ENCODE assay signal across 11 mouse cellular contexts in genomic region chr12:110497485-110497884, GRCm38 (mm10). TPM values are rescaled to one million over a fixed set of nuclear protein-coding genes. Genes with fewer than 3 reads are reported as not detected.
A peak's percentile ranks its signal among the peaks of the same experiment; 100 is the strongest.
DNase-seq lines count a peak whose midpoint lies in the region; ATAC-seq and TF ChIP-seq lines count a peak whose summit lies in the region.
"Had no signal": no experiment of that assay in that cellular context is flagged by ENCODE, and none has a peak within 500 bp of the region (broad histone marks: within the 10 kb centered on the region; RNA-seq: fewer than 3 reads in every experiment).

No protein-coding gene starts in this region.

- peaks cover 51% of the 10 kb centered on the region for H3K4me1 ChIP-seq in heart, embryonic 11.5 days (ENCODE audit: control insufficient read depth, insufficient read depth, low read length)
- peaks cover 14% of the 10 kb centered on the region for H3K4me1 ChIP-seq in lung, postnatal 0 days (ENCODE audit: insufficient read depth, low read depth, low read length)
- peaks cover 35% of the 10 kb centered on the region for H3K4me1 ChIP-seq in stomach, embryonic 16.5 days (ENCODE audit: control insufficient read depth, insufficient read depth, low read length)
- peaks cover 6% of the 10 kb centered on the region for H3K4me1 ChIP-seq in hindbrain, embryonic 16.5 days (ENCODE audit: control insufficient read depth, insufficient read depth, low read depth, low read length)

- 0 out of 2 replicates have a peak overlapping the region, but pooled peaks have one; percentile 30 for H3K9ac ChIP-seq in heart, embryonic 11.5 days (ENCODE audit: low read depth, low read length)
- no peak overlapping the region for H3K9ac ChIP-seq in lung, postnatal 0 days (replicated peaks; ENCODE audit: low read depth)
- H3K9ac ChIP-seq in stomach, embryonic 16.5 days (ENCODE audit: low read length) = peak overlapping the region; percentile 34; the same call in 1 of the 2 replicates
- no peak overlapping the region for H3K9ac ChIP-seq in hindbrain, embryonic 16.5 days (ENCODE audit: low read depth, low read length)

- 48% methylated on average over 8 of the region's 8 CpGs for WGBS in heart, embryonic 11.5 days (ENCODE audit: insufficient replicate concordance)
- 56% methylated on average over 8 of the region's 8 CpGs for WGBS in lung, postnatal 0 days
- WGBS in stomach, embryonic 16.5 days = 53% methylated on average over 8 of the region's 8 CpGs
- 89% methylated on average over 8 of the region's 8 CpGs for WGBS in hindbrain, embryonic 16.5 days

- no peak for TF ChIP-seq EP300 in lung, postnatal 0 days (IDR thresholded peaks at IDR 0.05)

- DNase-seq in heart, postnatal 25 days (ENCODE audit: low spot score) = no peak
- DNase-seq in lung, postnatal 0 days (ENCODE audit: low spot score) = no peak
- no peak for DNase-seq in lung, postnatal 25 days (ENCODE audit: low spot score)
- peak; percentile 47 for DNase-seq in adrenal gland, postnatal 25 days
- no peak for DNase-seq in gastrocnemius, postnatal 10 days
- DNase-seq: gastrocnemius, postnatal 25 days; lung, postnatal 36 days had no signal

- H3K9me3 ChIP-seq in heart, embryonic 11.5 days (replicated peaks; ENCODE audit: control insufficient read depth, low read length) = no peaks in the 10 kb centered on the region
- no peaks in the 10 kb centered on the region for H3K9me3 ChIP-seq in lung, postnatal 0 days (ENCODE audit: low read length)
- no peaks in the 10 kb centered on the region for H3K9me3 ChIP-seq in stomach, embryonic 16.5 days (replicated peaks; ENCODE audit: control insufficient read depth, low read length)
- no peaks in the 10 kb centered on the region for H3K9me3 ChIP-seq in hindbrain, embryonic 16.5 days (ENCODE audit: control insufficient read depth, low read length)
- H3K9me3 ChIP-seq: G1E had no signal

- no peak overlapping the region for H3K4me3 ChIP-seq in heart, embryonic 11.5 days (ENCODE audit: low read depth, low read length)
- H3K4me3 ChIP-seq in lung, postnatal 0 days (ENCODE audit: low read depth, low read length) = no peak overlapping the region
- H3K4me3 ChIP-seq in stomach, embryonic 16.5 days (replicated peaks; ENCODE audit: low read length) = no peak overlapping the region
- H3K4me3 ChIP-seq in hindbrain, embryonic 16.5 days (ENCODE audit: low read length) = no peak overlapping the region

- no peaks in the 10 kb centered on the region for H3K27me3 ChIP-seq in heart, embryonic 11.5 days (ENCODE audit: control insufficient read depth, insufficient read depth, low read length)
- H3K27me3 ChIP-seq in lung, postnatal 0 days (replicated peaks; ENCODE audit: insufficient read depth, low read length) = no peaks in the 10 kb centered on the region
- H3K27me3 ChIP-seq in stomach, embryonic 16.5 days (ENCODE audit: control insufficient read depth, insufficient read depth, low read length) = no peaks in the 10 kb centered on the region
- H3K27me3 ChIP-seq in hindbrain, embryonic 16.5 days (replicated peaks; ENCODE audit: control insufficient read depth, insufficient read depth, low read length) = no peaks in the 10 kb centered on the region

- H3K27ac ChIP-seq in heart, embryonic 11.5 days (ENCODE audit: low read depth, low read length) = 0 out of 2 replicates have a peak overlapping the region, but pooled peaks have one; percentile 36
- H3K27ac ChIP-seq in lung, postnatal 0 days (ENCODE audit: low read length) = 0 out of 2 replicates have a peak overlapping the region, but pooled peaks have one; percentile 83
- peak overlapping the region; percentile 89 for H3K27ac ChIP-seq in stomach, embryonic 16.5 days (ENCODE audit: low read length)
- no peak overlapping the region for H3K27ac ChIP-seq in hindbrain, embryonic 16.5 days (ENCODE audit: low read depth, low read length)

- no peak for ATAC-seq in heart, embryonic 11.5 days (replicated peaks; ENCODE audit: insufficient number of reproducible peaks, low FRiP score, low TSS enrichment)
- ATAC-seq in lung, postnatal 0 days = no peak
- ATAC-seq in stomach, embryonic 16.5 days (ENCODE audit: insufficient read depth, low FRiP score) = no peak
- no peak for ATAC-seq in hindbrain, embryonic 16.5 days

- H3K4me2 ChIP-seq in heart, embryonic 11.5 days = no peak overlapping the region
- H3K4me2 ChIP-seq in lung, postnatal 0 days (replicated peaks; ENCODE audit: low read depth, low read length) = no peak overlapping the region
- H3K4me2 ChIP-seq in stomach, embryonic 16.5 days (ENCODE audit: low read depth, low read length) = peak overlapping the region; percentile 1; the same call in 1 of the 2 replicates
- no peak overlapping the region for H3K4me2 ChIP-seq in hindbrain, embryonic 16.5 days (ENCODE audit: low read length)

- H3K36me3 ChIP-seq in heart, embryonic 11.5 days (ENCODE audit: control insufficient read depth, insufficient read depth, low read length) = no peaks in the 10 kb centered on the region
- no peaks in the 10 kb centered on the region for H3K36me3 ChIP-seq in lung, postnatal 0 days (ENCODE audit: insufficient read depth, low read length)
- H3K36me3 ChIP-seq in stomach, embryonic 16.5 days (ENCODE audit: control insufficient read depth, insufficient read depth, low read length) = no peaks in the 10 kb centered on the region; the same call in 1 of the 2 replicates
- H3K36me3 ChIP-seq in hindbrain, embryonic 16.5 days (ENCODE audit: control insufficient read depth, insufficient read depth, low read length) = no peaks in the 10 kb centered on the region

- TF ChIP-seq CTCF in lung, postnatal 0 days (IDR thresholded peaks at IDR 0.05) = no peak

- intact Hi-C loops in heart, postnatal 25 days (cut with DNase I) = no loop called here

RNA-seq across cellular contexts. Expression of gene Ppp2r5c, which starts 50.6 kb away (rescaled TPM):
- polyA plus RNA-seq in heart, embryonic 11.5 days (2014; fragmentation: Nextera tagmentation; extraction: Ambion mirVana) = 137 and 139 TPM in 2 replicates
- total RNA-seq in heart, postnatal 25 days (2021) = 10 to 100 TPM; 90.4 to 91.5 TPM
- 102 and 105 TPM in 2 replicates for polyA plus RNA-seq in lung, postnatal 0 days (2015; fragmentation: Nextera tagmentation; extraction: Ambion mirVana)
- 98.6 and 115 TPM in 2 replicates for total RNA-seq in adrenal gland, postnatal 25 days (2021)
- polyA plus RNA-seq in stomach, embryonic 16.5 days (2015; fragmentation: Nextera tagmentation; extraction: Ambion mirVana) = 145 and 146 TPM in 2 replicates
- polyA plus RNA-seq in hindbrain, embryonic 16.5 days (2015; fragmentation: Nextera tagmentation; extraction: Ambion mirVana) = 135 and 136 TPM in 2 replicates
- 10 to 100 TPM; 69.5 to 75.7 TPM for total RNA-seq in gastrocnemius, postnatal 10 days (2021)

Comparison
In these comparisons a context has a peak if more than half of its experiments do, and no peak if none do; other contexts are left out.
1. H3K9ac ChIP-seq: peak in heart, embryonic 11.5 days (single experiment) and stomach, embryonic 16.5 days (single experiment); none in lung, postnatal 0 days (single experiment) and hindbrain, embryonic 16.5 days (single experiment).